Mouse (Mus musculus) CD8-positive naive resting alpha-beta T cell, adult 2 months (primary cell): ENCODE measurements around the gene Esf1.
"Not testable (repeated sequence)": the region's sequence is repeated elsewhere in the genome, so short reads cannot be mapped to it uniquely, and the experiment has no call there.

Experiments
- DNase-seq, 2 experiments: peaks; one replicate each; pipeline ENCODE4 v3.0.0; 2022; ENCODE audit warnings: low read depth in 2 of 2, low spot score in 2 of 2

Esf1 gene

GRCm38 (mm10) chr2:140097131-140097591 is 73.2 kb downstream of the Esf1 start:
- DNase-seq: no peak

GRCm38 (mm10) chr2:140096034-140096433 is 74.3 kb downstream of the Esf1 start:
- no peak for DNase-seq

- DNase-seq: no peak
These were observed 76.9 kb downstream of the Esf1 start for GRCm38 (mm10) chr2:140093433-140093832.

- DNase-seq: no peak
These were observed 86.1 kb downstream of the Esf1 start for GRCm38 (mm10) chr2:140084245-140084644.

GRCm38 (mm10) chr2:140080747-140081577 is 89.4 kb downstream of the Esf1 start:
- no peak for DNase-seq

GRCm38 (mm10) chr2:140079284-140079683 is 91.1 kb downstream of the Esf1 start:
- DNase-seq: not testable (repeated sequence)

- DNase-seq: no peak
These were observed 91.6 kb downstream of the Esf1 start for GRCm38 (mm10) chr2:140078600-140079280.

GRCm38 (mm10) chr2:140077476-140077875 is 92.9 kb downstream of the Esf1 start:
- DNase-seq: no peak

GRCm38 (mm10) chr2:140075150-140075549 is 95.2 kb downstream of the Esf1 start:
- DNase-seq: no peak
